Mouse (Mus musculus): ENCODE results near the gene Gmeb2.
"Not testable (repeated sequence)": the region's sequence is repeated elsewhere in the genome, so short reads cannot be mapped to it uniquely, and the experiment has no call there.

Gmeb2 gene

GRCm38 (mm10) chr2:181287958-181288350 is at the start of gene Gmeb2:
TSS of gene Gmeb2 (minus strand) at chr2:181288035.
- in situ Hi-C loops (cut with MboI; ENCODE audit: low sequenced_read_pairs), result not testable (repeated sequence)

- in situ Hi-C loops (cut with MboI; ENCODE audit: low sequenced_read_pairs), result loop anchor here (10.0 kb wide), 1 partner anchor 149 kb away; the partner anchor contains the start of gene Ppdpf
Observed at GRCm38 (mm10) chr2:181334023-181334422, 46.2 kb upstream of the Gmeb2 start.

- in situ Hi-C loops (cut with MboI; ENCODE audit: low sequenced_read_pairs), result loop anchor here (10.0 kb wide), 1 partner anchor 148 kb away; the partner anchor contains the start of gene Ppdpf
Observed at GRCm38 (mm10) chr2:181332542-181332941, 44.7 kb upstream of the Gmeb2 start.

GRCm38 (mm10) chr2:181326098-181326497 is 38.3 kb upstream of the Gmeb2 start:
- in situ Hi-C loops (cut with MboI; ENCODE audit: low sequenced_read_pairs), result no loop called here

GRCm38 (mm10) chr2:181322136-181322535 is 34.3 kb upstream of the Gmeb2 start:
- in situ Hi-C loops (cut with MboI; ENCODE audit: low sequenced_read_pairs), result no loop called here

GRCm38 (mm10) chr2:181320103-181320499 is 32.3 kb upstream of the Gmeb2 start:
- in situ Hi-C loops (cut with MboI; ENCODE audit: low sequenced_read_pairs), result no loop called here

GRCm38 (mm10) chr2:181319248-181320102 is 31.6 kb upstream of the Gmeb2 start, which contains the start of gene Rtel1:
TSS of gene Rtel1 (plus strand) at chr2:181319739.
- in situ Hi-C loops (cut with MboI; ENCODE audit: low sequenced_read_pairs), result no loop called here

GRCm38 (mm10) chr2:181314080-181314810 is 26.4 kb upstream of the Gmeb2 start, which contains the start of gene Stmn3:
TSS of gene Stmn3 (minus strand) at chr2:181314500.
- in situ Hi-C loops (cut with MboI; ENCODE audit: low sequenced_read_pairs), result no loop called here

- in situ Hi-C loops (cut with MboI; ENCODE audit: low sequenced_read_pairs), result no loop called here
Observed at GRCm38 (mm10) chr2:181313344-181314079, 25.7 kb upstream of the Gmeb2 start.

- in situ Hi-C loops (cut with MboI; ENCODE audit: low sequenced_read_pairs), result no loop called here
Observed at GRCm38 (mm10) chr2:181313006-181313343, 25.1 kb upstream of the Gmeb2 start.

- in situ Hi-C loops (cut with MboI; ENCODE audit: low sequenced_read_pairs), result no loop called here
Observed at GRCm38 (mm10) chr2:181312435-181312834, 24.6 kb upstream of the Gmeb2 start.

- in situ Hi-C loops (cut with MboI; ENCODE audit: low sequenced_read_pairs), result no loop called here
Observed at GRCm38 (mm10) chr2:181307144-181307804, 19.4 kb upstream of the Gmeb2 start.

- in situ Hi-C loops (cut with MboI; ENCODE audit: low sequenced_read_pairs), result no loop called here
Observed at GRCm38 (mm10) chr2:181304944-181305343, 17.1 kb upstream of the Gmeb2 start.

- in situ Hi-C loops (cut with MboI; ENCODE audit: low sequenced_read_pairs), result no loop called here
Observed at GRCm38 (mm10) chr2:181302041-181302440, 14.2 kb upstream of the Gmeb2 start.

- in situ Hi-C loops (cut with MboI; ENCODE audit: low sequenced_read_pairs), result no loop called here
Observed at GRCm38 (mm10) chr2:181290937-181291336, 3.1 kb upstream of the Gmeb2 start.

GRCm38 (mm10) chr2:181288691-181289090 is 856 bp upstream of the Gmeb2 start:
- in situ Hi-C loops (cut with MboI; ENCODE audit: low sequenced_read_pairs), result no loop called here

GRCm38 (mm10) chr2:181287338-181287957 is 387 bp downstream of the Gmeb2 start:
- in situ Hi-C loops (cut with MboI; ENCODE audit: low sequenced_read_pairs), result no loop called here

- in situ Hi-C loops (cut with MboI; ENCODE audit: low sequenced_read_pairs), result no loop called here
Observed at GRCm38 (mm10) chr2:181286629-181287337, 1.1 kb downstream of the Gmeb2 start.

- in situ Hi-C loops (cut with MboI; ENCODE audit: low sequenced_read_pairs), result no loop called here
Observed at GRCm38 (mm10) chr2:181279968-181280367, 7.9 kb downstream of the Gmeb2 start.
